Mouse (Mus musculus) CD4-positive naive resting alpha-beta T cell, adult 76 days (primary cell): ENCODE results near the gene Gm3327. TPM values are rescaled to one million over a fixed set of nuclear protein-coding genes. Genes with fewer than 3 reads are reported as not detected.

Source experiments
- total RNA-seq: library from RNA; stranded (reverse); gene quantifications from one replicate; pipeline ENCODE4 v1.2.4, GENCODE M21; 2023

The Gm3327 gene
- total RNA-seq: not detected

DNA sequence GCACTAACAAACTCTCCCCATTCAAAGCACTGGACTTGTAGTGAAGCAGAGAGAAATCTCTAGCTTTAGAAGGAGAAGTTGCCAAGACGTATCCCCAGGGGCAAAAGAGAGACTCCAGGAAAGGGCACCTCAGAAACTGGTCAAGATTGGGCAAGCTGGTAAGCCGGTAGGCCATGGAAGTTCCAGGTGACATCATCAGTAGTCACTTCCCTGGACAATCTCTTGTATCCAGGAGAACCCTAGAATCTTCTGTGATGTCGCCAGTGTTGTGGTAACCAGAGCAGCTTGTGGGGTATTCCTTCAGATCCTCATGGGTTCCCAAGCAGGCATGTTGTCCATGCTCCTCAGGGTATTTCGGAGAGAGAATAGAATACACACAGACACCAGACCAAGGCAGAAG is at the start of gene Gm3327:
Gene Gm3327 (plus strand): TSS at position 301 of the 400 bp plus-strand sequence.

GRCm38 (mm10) chr14:44102354-44102753 is 21.3 kb upstream of the Gm3327 start, which contains the start of gene Ear2:
Ear2 (plus strand) TSS chr14:44102654.

Other genes starting within 250 kb of the Gm3327 start
- gene Ear1, start 248.3 kb upstream of the Gm3327 start, total RNA-seq: not detected
- gene Ear10, start 200.3 kb upstream of the Gm3327 start, total RNA-seq: not detected
- not detected for gene Gm8113, start 198.5 kb upstream of the Gm3327 start, total RNA-seq
- not detected for gene Ang5, start 166.8 kb upstream of the Gm3327 start, total RNA-seq
- gene Ang6, start 121.6 kb upstream of the Gm3327 start, total RNA-seq: not detected
- 2.0 TPM for gene Ear2, start 21.2 kb upstream of the Gm3327 start, total RNA-seq
- gene Gm8212, start 73.8 kb downstream of the Gm3327 start, total RNA-seq: not detected
- gene 4930503E14Rik, start 89.4 kb downstream of the Gm3327 start, total RNA-seq: not detected
- not detected for gene Gm8220, start 161.7 kb downstream of the Gm3327 start, total RNA-seq
- not detected for gene Gm5930, start 214.7 kb downstream of the Gm3327 start, total RNA-seq
- not detected for gene Gm8229, start 241.5 kb downstream of the Gm3327 start, total RNA-seq